Mouse (Mus musculus) ovary, postnatal 10 days (tissue): Measurements from ENCODE around the gene Olfr48.

Experiments used
- DNase-seq: peaks from one replicate; pipeline ENCODE4 v3.0.0; 2022; ENCODE audit warnings: low spot score

Gene Olfr48

DNA sequence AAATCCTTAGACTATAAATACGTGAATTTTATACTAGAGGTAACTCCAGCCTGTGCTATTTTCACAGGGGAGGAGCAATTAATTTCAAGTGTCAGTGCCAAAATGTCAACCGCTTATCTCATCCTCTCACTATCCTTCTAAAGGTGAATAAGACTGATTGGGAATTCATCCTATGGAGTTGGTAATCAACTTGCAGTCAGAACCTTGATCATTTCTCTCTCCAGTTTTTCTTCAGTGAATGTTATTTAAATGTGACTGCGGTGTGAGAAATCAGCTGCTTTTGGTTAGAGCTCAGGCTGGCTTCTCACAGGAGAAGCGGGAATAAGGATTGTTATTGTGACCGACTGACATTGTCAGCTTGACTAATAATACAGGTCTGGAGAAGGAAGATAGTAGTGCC lies at the start of gene Olfr48:
Gene Olfr48 (minus strand): TSS at position 101 of the 400 bp plus-strand sequence.
- DNase-seq, result no peak

DNA sequence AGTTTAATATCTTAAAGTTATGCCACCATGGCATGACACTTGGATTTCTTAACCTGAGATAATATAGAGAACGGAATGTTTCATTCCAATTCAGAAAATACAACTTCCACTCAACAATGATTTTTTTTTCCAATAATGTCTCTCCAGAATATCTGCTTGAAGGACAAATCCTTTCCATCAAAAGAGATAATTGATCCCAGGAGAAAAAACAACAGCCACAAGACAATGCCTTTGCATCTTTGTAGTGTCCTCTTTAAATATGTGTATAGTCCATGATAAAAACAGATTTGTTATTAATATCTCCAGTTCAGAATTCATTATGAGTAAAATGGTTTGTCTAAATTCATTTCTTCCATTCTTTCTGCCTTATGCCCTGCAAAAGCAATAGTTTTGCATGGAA lies 30.1 kb upstream of the Olfr48 start, which contains the start of gene Olfr1257:
Gene Olfr1257 (plus strand): TSS at position 301 of the 400 bp plus-strand sequence.
- no peak for DNase-seq

- no peak for DNase-seq
Observed at GRCm38 (mm10) chr2:89849230-89849629, 1.2 kb upstream of the Olfr48 start.

DNA sequence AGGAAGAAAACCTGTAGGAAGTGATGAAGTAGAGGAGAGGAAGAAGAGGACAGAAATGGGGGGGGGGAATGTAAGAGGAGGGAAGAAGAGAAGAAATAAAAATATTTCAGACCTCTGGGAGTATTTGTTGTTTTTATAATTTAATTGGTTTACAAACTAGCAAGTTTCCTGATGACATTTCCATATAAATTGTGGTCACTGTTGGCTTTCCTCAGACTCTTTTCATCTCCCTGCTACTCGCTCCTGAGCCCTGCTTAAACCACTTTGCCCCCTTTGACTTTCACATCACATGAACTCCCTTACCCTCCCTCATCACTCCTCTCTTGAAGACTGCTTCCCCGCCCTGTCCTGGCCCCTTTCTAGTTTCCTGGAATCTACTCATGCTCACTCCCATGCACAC lies 6.5 kb downstream of the Olfr48 start, which contains the start of gene Olfr1256:
Gene Olfr1256 (minus strand): TSS at position 101 of the 400 bp plus-strand sequence.
- DNase-seq, result no peak

- DNase-seq, result no peak
Observed at GRCm38 (mm10) chr2:89820216-89820615, 27.8 kb downstream of the Olfr48 start.

- no peak for DNase-seq
Observed at GRCm38 (mm10) chr2:89811751-89812150, 36.3 kb downstream of the Olfr48 start, which contains the start of gene Olfr1255. Olfr1255 (plus strand) TSS chr2:89812051.

GRCm38 (mm10) chr2:89810751-89811150 lies 37.3 kb downstream of the Olfr48 start:
- no peak for DNase-seq

GRCm38 (mm10) chr2:89799583-89799982 lies 48.4 kb downstream of the Olfr48 start:
- DNase-seq, result no peak

GRCm38 (mm10) chr2:89793519-89793918 lies 54.5 kb downstream of the Olfr48 start, which contains the start of gene Olfr1254:
Olfr1254 (minus strand) TSS chr2:89793619.
- DNase-seq, result no peak
